Mouse (Mus musculus): ENCODE measurements around the gene Eif3i. TPM values are rescaled to one million over a fixed set of nuclear protein-coding genes. Genes with fewer than 3 reads are reported as not detected.

Gene Eif3i
- total and polyA plus RNA-seq, 3 experiments = 446 to 753 (median 667) TPM

GRCm38 (mm10) chr4:129558321-129558955 is 42.0 kb downstream of the Eif3i start (continued):
- TF ChIP-seq MAZ (IDR thresholded peaks at IDR 0.05; ENCODE audit: low read depth, low read length) (peak; percentile 74; the same call in 1 of the 2 replicates), TBP (conservative IDR thresholded peaks at IDR 0.05; ENCODE audit: low read depth, low read length) (no peak), MXI1 (IDR thresholded peaks at IDR 0.05; ENCODE audit: low read depth, low read length) (no peak; the same call in 1 of the 2 replicates), ELF1 (IDR thresholded peaks at IDR 0.05; ENCODE audit: low read depth, low read length) (peak; percentile 41; the same call in 1 of the 2 replicates), HCFC1 (IDR thresholded peaks at IDR 0.05; ENCODE audit: low read depth, low read length) (peak; percentile 25; the same call in 1 of the 2 replicates), JUN (IDR thresholded peaks at IDR 0.05; ENCODE audit: insufficient read depth, low read depth, low read length) (no peak), KAT2A (IDR thresholded peaks at IDR 0.05; ENCODE audit: insufficient replicate concordance, low read length) (no peak), ETS1 (conservative IDR thresholded peaks at IDR 0.05; ENCODE audit: low read depth, low read length) (no peak; the same call in 1 of the 2 replicates), RCOR1 (conservative IDR thresholded peaks at IDR 0.05; ENCODE audit: low read depth, low read length) (peak; percentile 75; the same call in 1 of the 2 replicates)

DNA sequence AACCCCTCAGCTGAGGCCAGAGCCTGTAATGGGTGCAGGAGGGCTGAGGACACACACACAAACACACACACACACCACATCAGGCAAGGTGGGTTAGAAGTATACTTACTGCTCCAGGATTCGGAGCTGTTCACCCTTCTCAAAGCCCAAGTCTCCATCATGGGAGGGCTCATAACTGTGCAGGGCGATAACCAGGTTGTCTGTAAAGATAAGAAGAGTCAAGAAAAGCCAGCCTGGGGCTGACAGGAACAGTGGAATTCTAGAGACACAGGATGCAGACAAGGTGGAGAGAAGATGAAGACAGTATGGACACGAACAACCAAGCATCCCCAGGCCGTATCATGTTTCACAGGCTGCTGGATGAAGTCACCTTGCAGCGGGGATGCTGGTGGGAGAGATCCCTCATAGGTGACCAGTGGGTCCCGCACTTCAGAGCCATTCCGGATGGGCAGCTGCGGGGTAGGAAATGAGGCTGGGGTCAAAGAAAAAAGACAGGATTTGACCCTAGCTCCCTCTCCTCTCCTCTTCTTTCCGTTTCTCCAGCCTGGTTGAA is 43.1 kb downstream of the Eif3i start:
- dilution Hi-C loops (cut with MboI; ENCODE audit: extremely low pct_ligation_motif_present, extremely low pct_unique_long_range_greater_than_20kb, low sequenced_read_pairs) = no loop called here
- Histone ChIP-seq H3K4me1 (ENCODE audit: control insufficient read depth in 1 of 2, insufficient read depth in 2 of 2) (peaks cover 6 to 34% of the 10 kb centered on the region in 2 experiments), H3K27ac (ENCODE audit: insufficient read depth, low read depth) (peak overlapping the region; percentile 83), H3K27me3 (replicated peaks) (no peaks in the 10 kb centered on the region), H3K9ac (ENCODE audit: insufficient read depth, low read depth) (peak overlapping the region; percentile 85), H3K9me3 (replicated peaks; ENCODE audit: low read length) (no peaks in the 10 kb centered on the region), H3K4me3 (replicated peaks in 1 of 3; ENCODE audit: low read depth in 2 of 3, low read length in 2 of 3, poor library complexity in 1 of 3) (peak overlapping the region; percentile 63 to 69 (median 69)), H3K79me2 (replicated peaks; ENCODE audit: control insufficient read depth, extremely low read depth, insufficient read depth, poor library complexity, severe bottlenecking) (no peaks in the 10 kb centered on the region; the same call in 1 of the 2 replicates), H3K4me2 (ENCODE audit: insufficient read depth, low read depth, poor library complexity, severe bottlenecking) (peak overlapping the region; percentile 95), H3K36me3 (replicated peaks in 1 of 2; ENCODE audit: control insufficient read depth in 1 of 2, insufficient read depth in 1 of 2, low read length in 1 of 2) (peaks cover 12 to 32% of the 10 kb centered on the region in 2 experiments)
- TF ChIP-seq MEF2A (IDR thresholded peaks at IDR 0.05; ENCODE audit: borderline replicate concordance, low read depth, low read length) (no peak), TBP (conservative IDR thresholded peaks at IDR 0.05; ENCODE audit: low read depth, low read length) (no peak), GABPA (IDR thresholded peaks at IDR 0.05; ENCODE audit: insufficient replicate concordance, low read depth, low read length) (no peak), NRF1 (IDR thresholded peaks at IDR 0.05; ENCODE audit: low read depth, low read length) (0 out of 2 replicates have a peak, but pooled peaks have one; percentile 6), ZNF384 (IDR thresholded peaks at IDR 0.05; ENCODE audit: low read depth, low read length) (no peak), SMC3 (IDR thresholded peaks at IDR 0.05; ENCODE audit: low read depth, low read length) (no peak)
- in situ Hi-C loops (cut with MboI; ENCODE audit: low pct_ligation_motif_present, low pct_unique_long_range_greater_than_20kb, low sequenced_read_pairs) = no loop called here
- DNase-seq (ENCODE audit: extremely low read depth) = no peak

Data from CH12.LX (cell line).